Mouse (Mus musculus): ENCODE measurements around the gene Phldb3. TPM values are rescaled to one million over a fixed set of nuclear protein-coding genes. Genes with fewer than 3 reads are reported as not detected.

Phldb3 gene
- total and polyA plus RNA-seq, 3 experiments = 0.89 to 3.6 (median 3.5) TPM

Other genes starting within 250 kb of the Phldb3 start
- 7.6 and 10.5 TPM in 2 replicates for gene Kcnn4, start 240.5 kb upstream of the Phldb3 start, total RNA-seq (2012; rRNA removed)
- gene Kcnn4, start 240.5 kb upstream of the Phldb3 start, total RNA-seq (2014; rRNA removed) = 12.9 and 14.3 TPM in 2 replicates
- 8.2 and 10.6 TPM in 2 replicates for gene Kcnn4, start 240.5 kb upstream of the Phldb3 start, polyA plus RNA-seq (2012; ENCODE audit: insufficient read length, low read depth)
- 19.1 and 20.5 TPM in 2 replicates for gene Smg9, start 211.1 kb upstream of the Phldb3 start, total RNA-seq (2012; rRNA removed)
- 16.9 and 19.9 TPM in 2 replicates for gene Smg9, start 211.1 kb upstream of the Phldb3 start, total RNA-seq (2014; rRNA removed)
- gene Smg9, start 211.1 kb upstream of the Phldb3 start, polyA plus RNA-seq (2012; ENCODE audit: insufficient read length, low read depth) = 24.6 and 26.8 TPM in 2 replicates
- not detected in 2 replicates for gene Irgc1, start 158.5 kb upstream of the Phldb3 start, total RNA-seq (2012; rRNA removed)
- gene Irgc1, start 158.5 kb upstream of the Phldb3 start, total RNA-seq (2014; rRNA removed) = not detected in 2 replicates
- gene Irgc1, start 158.5 kb upstream of the Phldb3 start, polyA plus RNA-seq (2012; ENCODE audit: insufficient read length, low read depth) = not detected in 2 replicates
- 0.13 and 0.29 TPM in 2 replicates for gene Plaur, start 148.3 kb upstream of the Phldb3 start, total RNA-seq (2012; rRNA removed)
- 0.69 and 0.72 TPM in 2 replicates for gene Plaur, start 148.3 kb upstream of the Phldb3 start, total RNA-seq (2014; rRNA removed)
- 0.26 and 0.57 TPM in 2 replicates for gene Plaur, start 148.3 kb upstream of the Phldb3 start, polyA plus RNA-seq (2012; ENCODE audit: insufficient read length, low read depth)
- gene Cadm4, start 128.7 kb upstream of the Phldb3 start, total RNA-seq (2012; rRNA removed) = 0.38 and 0.59 TPM in 2 replicates
- gene Cadm4, start 128.7 kb upstream of the Phldb3 start, total RNA-seq (2014; rRNA removed) = 0.16 and 0.34 TPM in 2 replicates
- 0.36 and 0.56 TPM in 2 replicates for gene Cadm4, start 128.7 kb upstream of the Phldb3 start, polyA plus RNA-seq (2012; ENCODE audit: insufficient read length, low read depth)
- gene Zfp428, start 103.8 kb upstream of the Phldb3 start, total RNA-seq (2012; rRNA removed) = 11.1 and 14.1 TPM in 2 replicates
- 16.0 and 20.4 TPM in 2 replicates for gene Zfp428, start 103.8 kb upstream of the Phldb3 start, total RNA-seq (2014; rRNA removed)
- gene Zfp428, start 103.8 kb upstream of the Phldb3 start, polyA plus RNA-seq (2012; ENCODE audit: insufficient read length, low read depth) = 14.3 and 15.1 TPM in 2 replicates
- gene AC161166.1, start 98.3 kb upstream of the Phldb3 start, total RNA-seq (2012; rRNA removed) = 0.08 and 0.17 TPM in 2 replicates
- not detected in 2 replicates for gene AC161166.1, start 98.3 kb upstream of the Phldb3 start, total RNA-seq (2014; rRNA removed)
- 0.26 TPM in 1 of 2 replicates, not detected in the other for gene AC161166.1, start 98.3 kb upstream of the Phldb3 start, polyA plus RNA-seq (2012; ENCODE audit: insufficient read length, low read depth)
- gene Irgq, start 80.1 kb upstream of the Phldb3 start, total RNA-seq (2012; rRNA removed) = 8.7 and 10.1 TPM in 2 replicates
- gene Irgq, start 80.1 kb upstream of the Phldb3 start, total RNA-seq (2014; rRNA removed) = 4.6 and 5.1 TPM in 2 replicates
- 8.6 and 9.9 TPM in 2 replicates for gene Irgq, start 80.1 kb upstream of the Phldb3 start, polyA plus RNA-seq (2012; ENCODE audit: insufficient read length, low read depth)
- gene Pinlyp, start 64.6 kb upstream of the Phldb3 start, total RNA-seq (2012; rRNA removed) = 6.1 and 6.4 TPM in 2 replicates
- gene Pinlyp, start 64.6 kb upstream of the Phldb3 start, total RNA-seq (2014; rRNA removed) = 11.9 and 17.3 TPM in 2 replicates
- gene Pinlyp, start 64.6 kb upstream of the Phldb3 start, polyA plus RNA-seq (2012; ENCODE audit: insufficient read length, low read depth) = 6.6 and 7.4 TPM in 2 replicates
- gene Xrcc1, start 64.5 kb upstream of the Phldb3 start, total RNA-seq (2012; rRNA removed) = 128 and 136 TPM in 2 replicates
- 81.7 and 86.3 TPM in 2 replicates for gene Xrcc1, start 64.5 kb upstream of the Phldb3 start, total RNA-seq (2014; rRNA removed)
- 148 and 162 TPM in 2 replicates for gene Xrcc1, start 64.5 kb upstream of the Phldb3 start, polyA plus RNA-seq (2012; ENCODE audit: insufficient read length, low read depth)
- gene Ethe1, start 23.2 kb upstream of the Phldb3 start, total RNA-seq (2012; rRNA removed) = 18.6 and 24.1 TPM in 2 replicates
- 25.0 and 32.0 TPM in 2 replicates for gene Ethe1, start 23.2 kb upstream of the Phldb3 start, total RNA-seq (2014; rRNA removed)
- gene Ethe1, start 23.2 kb upstream of the Phldb3 start, polyA plus RNA-seq (2012; ENCODE audit: insufficient read length, low read depth) = 16.5 and 22.8 TPM in 2 replicates
- gene Zfp575, start 23.1 kb upstream of the Phldb3 start, total RNA-seq (2012; rRNA removed) = 0.46 and 0.81 TPM in 2 replicates
- 0.09 TPM in 1 of 2 replicates, not detected in the other for gene Zfp575, start 23.1 kb upstream of the Phldb3 start, total RNA-seq (2014; rRNA removed)
- 0.14 and 0.20 TPM in 2 replicates for gene Zfp575, start 23.1 kb upstream of the Phldb3 start, polyA plus RNA-seq (2012; ENCODE audit: insufficient read length, low read depth)
- not detected in 2 replicates for gene Lypd3, start 25.8 kb downstream of the Phldb3 start, total RNA-seq (2012; rRNA removed)
- gene Lypd3, start 25.8 kb downstream of the Phldb3 start, total RNA-seq (2014; rRNA removed) = not detected in 2 replicates
- gene Lypd3, start 25.8 kb downstream of the Phldb3 start, polyA plus RNA-seq (2012; ENCODE audit: insufficient read length, low read depth) = not detected in 2 replicates
- gene Tex101, start 65.9 kb downstream of the Phldb3 start, total RNA-seq (2012; rRNA removed) = not detected in 2 replicates
- gene Tex101, start 65.9 kb downstream of the Phldb3 start, total RNA-seq (2014; rRNA removed) = not detected in 2 replicates
- gene Tex101, start 65.9 kb downstream of the Phldb3 start, polyA plus RNA-seq (2012; ENCODE audit: insufficient read length, low read depth) = not detected in 2 replicates
- not detected in 2 replicates for gene BC049730, start 98.5 kb downstream of the Phldb3 start, total RNA-seq (2012; rRNA removed)
- gene BC049730, start 98.5 kb downstream of the Phldb3 start, total RNA-seq (2014; rRNA removed) = not detected in 2 replicates
- not detected in 2 replicates for gene BC049730, start 98.5 kb downstream of the Phldb3 start, polyA plus RNA-seq (2012; ENCODE audit: insufficient read length, low read depth)
- not detected in 2 replicates for gene Gm4763, start 116.1 kb downstream of the Phldb3 start, total RNA-seq (2012; rRNA removed)
- not detected in 2 replicates for gene Gm4763, start 116.1 kb downstream of the Phldb3 start, total RNA-seq (2014; rRNA removed)
- gene Gm4763, start 116.1 kb downstream of the Phldb3 start, polyA plus RNA-seq (2012; ENCODE audit: insufficient read length, low read depth) = not detected in 2 replicates
- not detected in 2 replicates for gene Cd177, start 149.5 kb downstream of the Phldb3 start, total RNA-seq (2012; rRNA removed)
- gene Cd177, start 149.5 kb downstream of the Phldb3 start, total RNA-seq (2014; rRNA removed) = not detected in 2 replicates
- gene Cd177, start 149.5 kb downstream of the Phldb3 start, polyA plus RNA-seq (2012; ENCODE audit: insufficient read length, low read depth) = not detected in 2 replicates
- gene Ceacam10, start 166.4 kb downstream of the Phldb3 start, total RNA-seq (2012; rRNA removed) = 0.17 TPM in 1 of 2 replicates, not detected in the other
- gene Ceacam10, start 166.4 kb downstream of the Phldb3 start, total RNA-seq (2014; rRNA removed) = not detected in 2 replicates
- gene Ceacam10, start 166.4 kb downstream of the Phldb3 start, polyA plus RNA-seq (2012; ENCODE audit: insufficient read length, low read depth) = not detected in 2 replicates